Mouse (Mus musculus) bone marrow, adult 2 months (tissue): ENCODE data around the gene Atp2a1. TPM values are rescaled to one million over a fixed set of nuclear protein-coding genes. Genes with fewer than 3 reads are reported as not detected.

Experiments
- H3K27ac ChIP-seq: fragments of 200-500 bp; 2 replicates; pipeline ENCODE4 v1.5.1; 2012; ENCODE audit warnings: low read depth, mild to moderate bottlenecking, control low read depth, inconsistent platforms, low read length; ENCODE audit not compliant: control insufficient read depth, poor library complexity, insufficient read depth
- H3K4me1 ChIP-seq: fragments of 200-500 bp; 2 replicates; pipeline ENCODE4 v1.6.1; 2011; ENCODE audit warnings: low read length; ENCODE audit not compliant: control insufficient read depth, insufficient read depth
- H3K4me3 ChIP-seq: fragments of 200-500 bp; replicated peaks from 2 replicates; pipeline ENCODE3; 2011; ENCODE audit warnings: mild to moderate bottlenecking, low read depth, low read length, control low read depth; ENCODE audit not compliant: control insufficient read depth
- CTCF ChIP-seq: fragments of 200-500 bp; IDR thresholded peaks from 2 replicates; pipeline ENCODE4 v1.5.1; 2011; ENCODE audit warnings: low read length, control low read depth; ENCODE audit not compliant: control insufficient read depth, insufficient read depth
- POLR2A ChIP-seq: fragments of 200-500 bp; IDR thresholded peaks from 2 replicates; pipeline ENCODE4 v1.6.1; 2011; ENCODE audit warnings: low read depth, mild to moderate bottlenecking, control low read depth, low read length, borderline replicate concordance; ENCODE audit not compliant: control insufficient read depth
- WGBS: fragments of 180-500 bp; shearing (Covaris S2); methylation state at CpG from one replicate; pipeline ENCODE4 v1.1.7; 2018; 5-methylcytosine and 5-hydroxymethylcytosine counted together
- polyA plus RNA-seq: library from polyadenylated mRNA; stranded (reverse); fragments of >200 nt; gene quantifications from 2 replicates; pipeline ENCODE4 v1.2.4, GENCODE M21; 2011; ENCODE audit warnings: low replicate concordance; ENCODE audit not compliant: missing spikeins, insufficient read depth, insufficient read length

Atp2a1 gene
- polyA plus RNA-seq, 1 experiment: 12.0 TPM

DNA sequence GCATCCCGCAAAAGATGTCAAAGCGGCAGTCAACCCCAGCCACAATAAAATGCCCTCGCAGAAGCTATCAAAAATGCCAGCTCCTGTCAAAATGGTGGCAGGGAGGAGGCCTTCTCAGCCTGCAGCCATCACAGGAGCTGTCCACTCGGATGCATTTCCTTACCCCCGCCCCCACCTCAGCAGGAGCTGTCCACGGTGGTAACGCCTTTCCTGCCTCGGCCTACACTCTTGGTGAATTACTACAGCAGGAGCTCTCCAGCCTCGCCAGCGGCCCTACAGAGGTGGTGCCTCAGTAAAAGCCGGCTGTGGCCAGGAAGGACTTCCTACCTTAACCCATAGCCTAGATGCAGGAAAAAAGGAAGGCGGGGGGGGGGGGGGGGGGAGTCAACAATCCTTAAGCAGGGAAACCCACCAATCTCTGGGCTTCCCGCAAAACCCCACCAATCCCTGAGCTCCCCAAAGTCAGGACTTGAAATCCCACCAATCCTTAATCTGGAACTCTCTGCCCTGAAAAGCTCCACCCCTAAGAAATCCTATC, 35.5 kb downstream of the Atp2a1 start:
- no peak for TF ChIP-seq CTCF
- TF ChIP-seq POLR2A: no peak
- Histone ChIP-seq H3K4me1 (peaks cover 5% of the 10 kb centered on the region), H3K4me3 (no peak overlapping the region), H3K27ac (no peak overlapping the region; the same call in 1 of the 2 replicates)
- 92% methylated on average over 13 of the region's 13 CpGs for WGBS

GRCm38 (mm10) chr7:126424161-126424560, 38.7 kb downstream of the Atp2a1 start:
- H3K4me3 ChIP-seq: no peak overlapping the region
- 57% methylated on average over 6 of the region's 6 CpGs for WGBS
- peaks cover 1% of the 10 kb centered on the region for H3K4me1 ChIP-seq
- TF ChIP-seq POLR2A: no peak
- TF ChIP-seq CTCF: no peak
- H3K27ac ChIP-seq: no peak overlapping the region

DNA sequence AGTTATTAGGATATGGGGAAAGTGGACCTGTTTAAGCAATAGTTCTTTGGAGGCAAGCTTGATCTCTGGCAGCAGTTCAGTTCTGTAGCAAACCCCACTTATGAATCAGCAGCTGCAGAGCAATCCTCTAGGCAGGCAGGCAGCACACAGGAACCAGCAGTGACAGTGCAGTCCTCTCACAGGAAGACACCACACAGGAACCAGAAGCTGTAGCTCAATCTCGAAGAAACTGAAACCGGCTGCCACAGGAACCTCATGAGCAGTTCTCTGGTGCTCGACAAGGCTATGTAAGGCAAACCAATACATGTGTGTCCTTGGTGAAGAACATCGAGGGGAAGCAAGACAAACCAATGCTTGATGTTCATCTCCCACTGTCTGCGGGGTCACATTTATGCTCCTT, 41.2 kb downstream of the Atp2a1 start:
- TF ChIP-seq CTCF (no peak), POLR2A (no peak)
- Histone ChIP-seq H3K27ac (no peak overlapping the region), H3K4me3 (no peak overlapping the region), H3K4me1 (peaks cover 3% of the 10 kb centered on the region)
- 45% methylated on average over 5 of the region's 5 CpGs for WGBS

GRCm38 (mm10) chr7:126418496-126418895, 44.4 kb downstream of the Atp2a1 start:
- 24% methylated on average over 3 of the region's 3 CpGs for WGBS
- H3K4me1 ChIP-seq: peaks cover 3% of the 10 kb centered on the region
- H3K4me3 ChIP-seq: no peak overlapping the region
- no peak for TF ChIP-seq CTCF
- no peak for TF ChIP-seq POLR2A
- peak overlapping the region; percentile 91; the same call in 1 of the 2 replicates for H3K27ac ChIP-seq

- WGBS: 73% methylated on average over 4 of the region's 4 CpGs
- Histone ChIP-seq H3K27ac (peak overlapping the region; percentile 91), H3K4me1 (peaks cover 3% of the 10 kb centered on the region), H3K4me3 (no peak overlapping the region)
- no peak for TF ChIP-seq CTCF
- no peak for TF ChIP-seq POLR2A
These were observed 45.3 kb downstream of the Atp2a1 start for GRCm38 (mm10) chr7:126417606-126418005.

DNA sequence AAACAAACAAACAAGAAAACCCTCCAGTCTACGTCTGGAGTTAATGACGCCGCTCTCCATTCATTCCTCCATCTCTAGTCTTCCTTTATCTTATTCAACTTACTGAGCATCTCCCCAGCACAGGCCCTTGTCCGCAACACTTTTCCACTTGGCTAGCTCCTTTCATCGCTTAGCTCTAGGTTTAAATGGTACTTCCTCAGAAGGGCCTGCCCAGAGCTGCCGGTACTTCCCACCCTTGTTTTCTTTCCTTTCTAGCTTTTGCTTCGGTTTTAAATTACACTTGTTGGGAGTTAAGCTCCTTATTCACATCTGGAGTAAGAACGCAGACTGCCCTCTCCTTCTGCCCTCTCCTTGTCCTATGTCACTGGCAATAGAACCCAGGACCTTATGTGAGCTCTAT, 45.9 kb downstream of the Atp2a1 start:
- WGBS: 44% methylated on average over 8 of the region's 8 CpGs
- Histone ChIP-seq H3K4me1 (peaks cover 3% of the 10 kb centered on the region), H3K27ac (peak overlapping the region; percentile 91; the same call in 1 of the 2 replicates), H3K4me3 (no peak overlapping the region)
- TF ChIP-seq CTCF (no peak), POLR2A (no peak)

DNA sequence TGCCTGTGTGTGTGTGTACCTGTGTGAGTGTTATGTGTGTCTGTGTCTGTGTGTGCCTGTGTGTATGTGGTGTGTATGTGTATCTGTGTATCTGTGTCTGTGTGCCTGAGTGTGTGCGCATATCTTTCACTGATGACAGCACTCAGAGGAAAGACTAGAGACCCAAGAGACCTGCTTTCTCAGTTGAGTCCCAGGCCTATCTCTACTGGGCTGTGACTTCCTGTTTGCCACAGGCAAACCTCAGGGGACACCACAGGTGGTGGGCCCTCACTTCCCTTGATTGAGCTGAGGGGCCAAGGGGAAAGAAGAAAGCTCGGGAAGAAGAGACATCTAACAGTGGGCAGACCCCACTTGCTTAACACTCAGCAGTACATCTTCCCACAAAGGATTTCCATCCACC, 46.3 kb downstream of the Atp2a1 start:
- Histone ChIP-seq H3K4me3 (no peak overlapping the region), H3K27ac (peak overlapping the region; percentile 91), H3K4me1 (peaks cover 3% of the 10 kb centered on the region)
- TF ChIP-seq CTCF: no peak
- TF ChIP-seq POLR2A: no peak
- WGBS: 27% methylated on average over 2 of the region's 2 CpGs

GRCm38 (mm10) chr7:126414725-126415124, 48.2 kb downstream of the Atp2a1 start, which contains the start of gene Cd19:
Gene Cd19 (minus strand): TSS chr7:126414889.
- peak within 1 kb of the TSS; percentile 77 for H3K4me3 ChIP-seq

More at GRCm38 (mm10) chr7:126414725-126415124, 48.2 kb downstream of the Atp2a1 start, which contains the start of gene Cd19:
- Histone ChIP-seq H3K27ac (peak within 1 kb of the TSS; percentile 56), H3K4me1 (peaks cover 3% of the 10 kb centered on the region)
- TF ChIP-seq CTCF: no peak
- peak; percentile 70; the same call in 1 of the 2 replicates for TF ChIP-seq POLR2A
- 78% methylated on average over 6 of the region's 6 CpGs for WGBS
